Mouse (Mus musculus) induced T-regulatory cell, adult 2 months (primary cell): Measurements from ENCODE around the gene Gm44973.

Source experiments
- DNase-seq: peaks from one replicate; pipeline ENCODE4 v3.0.0-alpha.2; 2012; ENCODE audit warnings: low read depth

Gm44973 gene

DNA sequence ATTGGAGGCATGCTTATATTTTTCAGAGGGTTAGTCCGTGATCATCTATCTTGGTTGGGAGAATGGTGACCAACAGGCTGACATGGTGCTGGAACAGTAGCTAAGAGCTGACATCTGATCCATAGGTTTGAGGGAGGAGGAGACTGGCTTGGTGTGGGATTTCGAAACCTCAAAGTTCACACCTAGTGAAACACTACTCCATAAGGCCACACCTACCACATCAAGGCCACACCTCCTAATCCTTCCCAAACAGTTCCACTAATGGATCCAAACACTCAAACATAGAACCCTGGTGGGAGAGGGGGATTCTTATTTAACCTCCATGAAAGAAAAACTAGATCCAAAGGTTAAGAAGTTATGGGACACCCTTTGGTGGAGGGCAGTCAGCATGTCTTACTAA is 1.6 kb downstream of the Gm44973 start:
- peak; percentile 26 for DNase-seq

DNA sequence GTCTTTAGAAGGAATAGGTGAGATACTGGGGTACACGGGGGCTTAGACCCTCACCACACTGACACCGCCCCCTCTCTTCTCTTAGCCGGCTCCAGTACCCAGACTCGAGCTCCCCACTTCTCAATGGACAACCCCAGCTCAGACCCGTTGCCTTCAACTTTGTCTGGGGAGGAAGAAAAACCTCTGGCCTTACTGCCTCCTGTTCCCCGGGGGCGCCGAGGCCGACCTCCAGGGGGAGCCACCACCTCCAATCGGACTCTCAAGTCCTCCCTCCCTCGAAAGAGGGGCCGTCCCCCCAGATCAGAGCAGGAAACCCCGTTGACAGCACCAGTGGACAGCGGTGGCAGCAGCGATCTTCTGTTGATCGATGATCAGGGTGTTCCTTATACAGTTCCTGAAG is 2.1 kb downstream of the Gm44973 start:
- peak; percentile 25 for DNase-seq

DNA sequence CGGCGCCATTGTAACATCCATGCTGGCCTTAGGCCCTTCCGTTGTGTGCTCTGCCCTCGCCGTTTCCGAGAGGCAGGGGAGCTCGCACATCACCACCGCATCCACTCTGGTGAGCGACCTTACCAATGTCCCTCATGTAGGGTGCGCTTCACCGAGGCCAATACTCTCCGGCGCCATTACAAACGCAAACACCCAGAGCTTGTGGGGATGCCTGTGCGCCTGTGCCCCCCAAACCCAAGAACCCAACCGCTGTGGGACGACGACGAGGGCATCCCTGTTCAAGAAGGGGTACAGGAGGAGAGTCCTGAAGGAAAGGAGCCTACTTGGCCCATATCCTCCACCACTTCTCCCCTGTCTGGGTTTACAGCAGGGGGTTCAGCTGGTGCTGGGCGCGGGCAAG is 2.6 kb downstream of the Gm44973 start:
- DNase-seq, result no peak

DNA sequence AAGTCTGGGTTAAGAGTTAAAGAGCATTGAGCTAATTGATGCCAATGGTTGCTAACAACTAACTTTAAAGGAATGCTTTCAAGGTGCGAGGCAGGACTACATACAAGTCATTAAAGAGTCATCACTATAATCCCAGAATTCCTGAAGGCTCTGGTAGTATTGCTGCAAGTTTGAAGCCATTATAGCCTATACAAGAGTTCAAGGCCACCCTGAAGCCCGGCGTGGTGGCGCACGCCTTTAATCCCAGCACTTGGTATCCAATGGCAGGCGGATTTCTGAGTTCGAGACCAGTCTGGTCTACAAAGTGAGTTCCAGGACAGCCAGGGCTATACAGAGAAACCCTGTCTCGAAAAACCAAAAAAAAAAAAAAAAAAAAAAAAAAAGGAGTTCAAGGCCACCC is 4.3 kb downstream of the Gm44973 start:
- DNase-seq, result peak; percentile 34

DNA sequence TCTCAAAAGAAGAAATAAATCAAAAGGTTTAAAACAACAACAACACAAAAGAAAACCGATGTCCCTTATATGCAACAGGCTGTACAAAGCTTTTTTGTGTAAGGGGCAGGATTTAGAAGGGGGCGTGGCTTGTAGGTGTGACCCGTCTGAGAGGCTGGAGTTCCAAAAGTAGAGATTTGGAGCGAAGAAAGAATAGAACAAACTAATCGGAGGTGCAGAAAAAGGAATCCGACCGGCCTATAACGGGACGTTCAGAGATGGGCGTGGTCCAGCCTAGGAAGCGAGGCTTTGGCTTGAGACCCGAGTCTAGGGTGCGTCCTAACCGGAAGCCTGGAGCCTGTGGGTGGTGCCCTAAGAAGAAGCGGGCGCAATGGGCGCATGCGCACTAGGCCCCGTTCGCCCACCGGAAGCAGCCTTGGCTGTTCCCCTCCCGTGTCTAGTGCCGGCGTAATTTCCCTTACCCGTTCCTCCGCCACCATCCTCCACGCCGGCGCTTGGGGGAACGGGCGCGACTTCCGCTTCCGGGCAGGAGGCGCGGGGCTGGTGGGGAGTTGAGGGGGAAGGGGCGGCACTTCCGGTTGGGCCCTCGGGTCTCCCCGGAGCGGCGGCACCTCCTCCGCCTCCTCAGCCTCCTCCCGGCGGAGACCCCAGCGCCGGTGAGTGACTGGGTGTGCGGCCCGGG is 4.8 kb downstream of the Gm44973 start, which contains the start of the genes Zfp865 and Ccdc106:
TSS of gene Zfp865 (plus strand) at position 377 of the 682 bp plus-strand sequence.
TSS of gene Ccdc106 (plus strand) at position 554 of the 682 bp plus-strand sequence.
- DNase-seq, result peak; percentile 100

DNA sequence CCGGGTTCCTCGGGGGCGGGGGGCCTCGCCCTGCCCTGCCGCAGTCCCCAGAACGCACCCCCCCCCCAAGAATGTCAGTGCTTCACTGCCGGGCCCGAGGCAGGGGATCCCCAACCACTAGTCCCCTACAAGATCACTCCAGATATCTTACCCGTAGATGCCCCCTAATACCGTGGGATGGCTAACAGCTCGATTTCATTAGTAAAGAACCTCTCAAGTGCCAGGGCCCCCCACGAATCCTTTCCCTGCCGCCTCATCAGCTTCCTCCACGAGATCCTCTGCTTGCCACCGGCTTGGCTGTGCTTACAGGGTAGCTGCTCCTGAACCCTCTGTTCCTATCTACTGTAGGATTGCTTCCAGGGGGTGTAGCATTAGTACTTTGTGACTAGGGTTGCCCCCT is 5.4 kb downstream of the Gm44973 start:
- DNase-seq, result no peak

DNA sequence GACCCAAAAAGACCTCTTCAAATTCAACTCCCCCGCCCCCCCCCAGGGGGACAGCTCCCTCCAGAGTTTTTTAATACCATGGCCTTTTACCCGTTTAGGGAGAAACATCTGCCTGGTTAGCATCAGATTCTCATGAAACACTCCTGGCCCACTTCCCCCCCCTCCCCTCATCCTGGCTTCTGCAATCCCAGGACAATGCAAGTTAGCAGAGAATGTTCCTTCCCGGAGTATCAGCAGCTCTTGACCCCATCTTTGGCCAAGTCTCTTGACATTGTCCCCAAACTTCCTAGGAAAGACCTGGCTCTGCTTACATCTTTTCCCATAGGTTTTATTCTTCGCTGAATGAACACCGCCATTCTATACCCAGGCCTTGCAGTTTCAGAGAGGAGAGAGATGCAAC is 5.9 kb downstream of the Gm44973 start:
- DNase-seq, result peak; percentile 14

DNA sequence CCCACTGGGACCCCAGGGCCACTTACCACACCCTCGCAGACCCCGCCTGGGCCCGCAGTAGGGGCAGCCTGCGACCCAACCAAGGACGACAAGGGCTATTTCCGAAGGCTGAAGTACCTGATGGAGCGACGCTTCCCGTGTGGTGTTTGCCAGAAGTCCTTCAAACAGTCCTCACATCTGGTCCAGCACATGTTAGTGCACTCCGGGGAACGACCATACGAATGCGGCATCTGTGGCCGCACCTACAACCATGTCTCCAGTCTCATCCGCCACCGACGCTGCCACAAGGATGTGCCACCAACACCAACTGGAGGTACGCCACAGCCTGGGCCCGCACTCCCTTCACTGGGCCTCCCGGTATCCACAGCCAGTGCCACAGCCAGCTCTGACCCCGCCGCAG is 14.2 kb downstream of the Gm44973 start:
- no peak for DNase-seq

DNA sequence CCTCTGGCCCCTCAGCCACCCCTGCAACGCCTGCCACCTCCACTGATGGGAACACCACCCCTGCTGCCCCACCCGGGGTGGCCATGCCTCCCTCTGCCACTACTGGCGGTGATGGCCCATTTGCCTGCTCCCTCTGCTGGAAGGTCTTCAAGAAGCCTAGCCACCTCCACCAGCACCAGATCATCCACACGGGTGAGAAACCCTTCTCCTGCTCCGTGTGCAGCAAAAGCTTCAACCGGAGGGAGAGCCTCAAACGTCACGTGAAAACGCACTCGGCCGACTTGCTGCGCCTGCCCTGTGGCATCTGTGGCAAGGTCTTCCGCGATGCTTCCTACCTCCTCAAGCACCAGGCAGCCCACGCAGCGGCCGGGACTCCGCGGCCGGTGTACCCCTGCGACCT is 14.7 kb downstream of the Gm44973 start:
- no peak for DNase-seq

DNA sequence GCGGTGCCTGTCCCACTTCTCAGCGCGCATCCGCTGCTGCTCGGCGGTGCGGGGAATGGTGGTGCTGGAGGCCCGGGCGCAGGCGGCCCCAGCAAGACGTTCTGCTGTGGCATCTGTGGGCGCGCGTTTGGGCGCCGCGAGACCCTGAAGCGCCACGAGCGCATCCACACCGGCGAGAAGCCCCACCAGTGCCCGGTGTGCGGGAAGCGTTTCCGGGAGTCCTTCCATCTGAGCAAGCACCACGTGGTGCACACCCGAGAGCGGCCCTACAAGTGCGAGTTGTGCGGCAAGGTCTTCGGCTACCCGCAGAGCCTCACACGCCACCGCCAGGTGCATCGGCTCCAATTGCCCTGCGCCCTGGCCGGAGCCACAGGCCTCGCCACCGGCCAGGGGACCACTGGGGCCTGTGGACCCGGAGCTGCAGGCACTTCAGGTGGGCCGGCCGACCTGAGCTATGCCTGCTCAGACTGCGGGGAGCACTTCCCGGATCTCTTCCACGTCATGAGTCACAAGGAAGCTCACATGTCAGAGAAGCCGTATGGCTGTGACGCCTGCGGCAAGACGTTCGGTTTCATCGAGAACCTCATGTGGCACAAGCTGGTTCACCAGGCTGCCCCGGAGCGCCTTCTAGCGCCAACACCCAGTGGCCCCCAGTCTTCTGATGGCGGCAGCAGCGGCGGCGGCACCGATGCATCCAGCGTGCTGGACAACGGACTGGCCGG is 15.4 kb downstream of the Gm44973 start:
- DNase-seq, result no peak

DNA sequence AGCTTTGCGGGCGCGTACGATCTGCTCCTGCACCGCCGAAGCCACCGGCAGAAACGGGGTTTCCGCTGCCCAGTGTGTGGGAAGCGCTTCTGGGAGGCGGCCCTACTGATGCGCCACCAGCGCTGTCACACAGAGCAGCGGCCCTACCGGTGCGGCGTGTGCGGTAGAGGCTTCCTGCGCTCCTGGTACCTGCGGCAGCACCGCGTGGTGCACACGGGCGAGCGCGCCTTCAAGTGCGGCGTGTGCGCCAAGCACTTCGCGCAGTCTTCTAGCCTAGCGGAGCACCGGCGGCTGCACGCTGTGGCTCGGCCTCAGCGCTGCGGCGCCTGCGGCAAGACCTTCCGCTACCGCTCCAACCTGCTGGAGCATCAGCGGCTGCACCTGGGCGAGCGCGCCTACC is 16.2 kb downstream of the Gm44973 start:
- no peak for DNase-seq

DNA sequence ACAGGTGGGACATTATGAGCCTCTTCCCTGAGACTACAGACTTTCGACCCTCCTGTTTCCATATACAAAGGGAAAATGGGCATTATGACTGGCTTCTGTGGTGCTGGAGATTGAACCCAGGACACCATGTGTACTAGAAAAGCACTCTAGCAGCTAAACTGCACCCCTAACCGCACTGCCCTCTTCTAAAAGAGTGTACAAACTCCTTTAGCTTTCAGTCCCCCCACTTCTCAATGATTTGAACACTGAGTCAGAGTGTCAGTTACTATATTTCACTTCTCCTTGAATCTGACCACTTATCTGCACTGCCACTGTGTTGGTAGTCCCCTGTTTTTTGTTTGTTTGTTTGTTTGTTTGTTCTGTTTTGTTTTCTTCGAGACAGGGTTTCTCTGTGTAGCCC is 18.5 kb downstream of the Gm44973 start, which contains the start of gene 4632433K11Rik:
TSS of gene 4632433K11Rik (plus strand) at position 301 of the 400 bp plus-strand sequence.
- no peak for DNase-seq

DNA sequence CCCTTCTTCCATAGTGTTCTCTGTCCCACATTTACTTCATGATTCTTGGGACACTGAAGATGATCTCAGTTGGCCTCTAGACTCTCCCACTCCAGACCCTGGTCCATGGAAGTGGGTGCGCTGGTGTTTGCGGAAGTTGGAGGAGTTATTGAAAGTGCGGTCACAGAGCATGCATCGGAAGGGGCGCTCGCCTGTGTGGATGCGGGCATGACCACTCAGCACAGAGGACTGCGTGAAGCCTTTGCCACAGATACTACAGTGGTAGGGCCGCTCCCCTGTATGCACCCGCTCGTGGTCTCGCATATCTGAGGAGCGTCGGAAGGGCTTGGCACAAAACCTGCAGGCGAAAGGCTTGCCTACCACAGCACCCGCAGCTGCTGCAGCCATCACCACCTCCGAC is 20.3 kb downstream of the Gm44973 start:
- DNase-seq, result no peak

DNA sequence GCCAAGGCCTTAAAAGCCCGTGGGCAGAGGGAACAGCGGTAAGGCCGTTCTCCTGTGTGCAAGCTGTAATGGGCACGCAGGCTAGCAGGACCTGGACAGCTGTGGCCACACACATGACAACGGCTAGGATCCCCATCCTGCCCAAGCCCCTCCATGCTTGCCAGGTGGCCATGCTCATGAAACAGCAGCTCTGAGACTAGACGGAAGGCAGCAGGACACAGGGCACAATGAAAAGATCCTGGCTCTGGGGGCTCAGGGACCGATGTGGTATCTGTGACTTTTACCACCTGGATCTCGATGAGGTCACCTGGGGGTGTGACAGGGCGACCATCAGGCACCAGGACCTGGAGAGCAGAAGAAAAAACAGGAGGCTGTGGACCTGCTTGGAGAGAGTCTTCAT is 20.8 kb downstream of the Gm44973 start:
- no peak for DNase-seq

DNA sequence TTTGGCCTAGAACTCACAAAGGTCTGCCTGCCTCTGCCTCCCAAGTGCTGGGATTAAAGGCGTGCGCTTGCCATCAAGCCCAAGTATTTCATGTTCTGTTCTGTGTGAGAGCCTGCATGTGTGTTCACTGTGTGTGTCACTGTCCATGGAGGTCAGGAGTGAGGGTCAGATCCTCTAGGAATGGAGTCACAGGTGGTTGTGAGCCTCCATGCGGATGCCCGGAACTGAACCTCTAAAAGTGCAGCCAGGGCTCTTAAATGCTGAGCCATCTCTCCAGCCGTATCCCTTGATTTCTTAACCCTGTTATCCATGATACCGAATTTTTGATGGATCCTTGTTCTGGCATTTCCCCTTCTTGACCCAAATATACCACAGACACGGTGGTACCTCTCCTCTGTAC is 21.7 kb downstream of the Gm44973 start:
- no peak for DNase-seq

DNA sequence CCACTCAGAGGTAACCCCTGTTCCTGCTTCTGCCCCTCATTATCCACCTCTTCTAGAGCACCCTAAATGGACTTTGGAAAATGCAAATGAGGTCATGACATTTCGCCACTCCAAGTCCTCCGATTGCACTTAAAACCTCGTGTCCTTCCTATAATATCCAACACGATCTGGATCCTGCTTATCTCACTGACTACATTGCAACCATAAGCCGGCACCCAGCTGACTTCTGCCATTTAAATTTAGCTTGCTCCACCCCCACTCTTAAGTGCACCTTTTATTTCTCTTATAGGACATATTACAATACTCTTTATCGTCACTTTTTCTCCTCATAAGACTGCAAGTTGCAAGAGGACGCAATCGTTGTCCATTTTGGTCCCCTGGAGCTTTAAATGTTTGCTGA is 22.2 kb downstream of the Gm44973 start:
- DNase-seq, result no peak

DNA sequence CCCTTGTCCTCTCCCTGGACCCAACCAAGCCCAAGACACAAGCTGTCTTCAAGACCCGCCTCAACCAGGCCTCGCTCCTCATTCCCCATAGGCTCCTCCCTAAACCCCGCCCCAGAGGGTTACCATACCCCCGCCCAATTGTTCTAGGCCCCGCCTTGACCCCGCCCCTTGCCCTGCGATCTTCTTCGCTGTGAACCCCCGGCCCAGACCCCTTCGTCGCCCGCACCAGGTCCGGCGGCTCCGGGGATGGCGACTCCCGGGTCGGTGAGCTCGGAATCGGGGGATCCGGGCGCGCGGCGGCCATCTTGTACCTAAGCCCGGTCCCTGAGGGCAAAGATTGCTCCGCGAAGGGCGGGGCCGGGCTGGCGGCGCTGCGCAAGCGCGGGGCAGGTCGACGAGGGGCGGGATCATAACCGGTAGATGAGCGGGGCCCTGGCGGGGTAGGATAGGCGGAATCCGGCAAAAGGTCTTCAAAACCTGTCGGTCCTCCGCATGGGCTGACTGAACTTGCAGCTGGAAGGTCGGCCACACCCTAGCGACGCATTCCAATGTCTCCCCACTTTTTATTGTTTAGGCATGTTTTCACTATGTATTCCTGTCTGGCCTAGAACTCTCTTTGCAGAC is 22.9 kb downstream of the Gm44973 start, which contains the start of gene Zfp784:
TSS of gene Zfp784 (minus strand) at position 338 of the 624 bp plus-strand sequence.
- peak; percentile 96 for DNase-seq

DNA sequence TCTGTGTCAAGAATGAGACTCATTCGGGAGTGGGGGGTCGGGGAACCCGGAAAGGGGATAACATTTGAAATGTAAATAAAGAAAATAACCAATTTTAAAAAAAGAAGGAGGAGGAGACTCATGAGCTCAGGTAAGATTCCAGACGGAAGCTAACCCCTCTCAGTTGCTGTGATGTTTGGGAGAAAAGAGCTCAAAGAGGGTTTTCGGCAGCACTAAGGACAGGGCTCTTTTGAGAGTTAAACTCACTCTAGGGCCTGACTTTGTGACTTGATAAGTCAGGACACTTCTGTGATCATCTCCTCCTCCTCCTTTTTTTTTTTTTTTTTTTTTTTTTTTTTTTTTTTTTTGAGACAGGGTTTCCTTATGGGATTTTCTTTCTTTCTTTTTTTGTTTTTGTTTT is 23.6 kb downstream of the Gm44973 start:
- DNase-seq, result no peak

DNA sequence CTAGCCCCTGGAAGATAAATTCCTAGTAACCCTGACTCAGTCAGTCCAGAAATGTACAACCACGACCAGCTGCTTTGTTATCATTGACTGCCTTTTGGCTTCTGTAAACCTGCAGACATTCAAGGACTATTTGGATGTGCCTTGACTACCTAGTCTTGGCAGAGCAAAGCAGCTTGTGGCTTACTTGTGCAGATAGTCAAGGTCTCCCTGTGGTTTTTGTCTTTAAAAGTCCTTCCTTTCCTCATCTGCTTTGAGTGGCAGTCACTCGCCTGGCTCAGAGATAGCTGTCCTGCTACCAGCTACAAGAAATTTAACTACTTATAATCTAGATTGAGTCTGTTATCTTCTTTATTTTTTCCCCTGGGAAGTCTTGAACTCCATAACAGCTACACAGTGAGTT is 29.7 kb downstream of the Gm44973 start:
- no peak for DNase-seq

DNA sequence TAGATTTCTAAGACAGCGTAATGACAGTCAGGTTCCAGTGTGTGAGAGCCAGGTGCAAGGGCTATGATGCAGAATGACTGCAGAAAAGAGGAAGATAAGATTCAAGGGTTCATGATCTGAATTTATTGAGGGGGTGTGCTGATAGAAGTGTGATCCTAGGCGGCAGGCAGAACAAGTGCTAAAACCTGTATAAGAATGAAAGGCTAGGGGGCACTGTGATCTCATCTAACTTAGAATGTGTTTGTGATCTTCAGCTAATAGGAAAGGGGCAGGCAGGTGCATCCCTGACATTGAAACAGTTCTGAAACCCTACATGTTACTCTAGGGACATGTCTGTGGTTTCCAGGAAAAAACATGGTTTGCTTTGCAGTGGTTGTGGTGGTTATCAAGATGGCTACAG is 30.8 kb downstream of the Gm44973 start:
- DNase-seq, result no peak

DNA sequence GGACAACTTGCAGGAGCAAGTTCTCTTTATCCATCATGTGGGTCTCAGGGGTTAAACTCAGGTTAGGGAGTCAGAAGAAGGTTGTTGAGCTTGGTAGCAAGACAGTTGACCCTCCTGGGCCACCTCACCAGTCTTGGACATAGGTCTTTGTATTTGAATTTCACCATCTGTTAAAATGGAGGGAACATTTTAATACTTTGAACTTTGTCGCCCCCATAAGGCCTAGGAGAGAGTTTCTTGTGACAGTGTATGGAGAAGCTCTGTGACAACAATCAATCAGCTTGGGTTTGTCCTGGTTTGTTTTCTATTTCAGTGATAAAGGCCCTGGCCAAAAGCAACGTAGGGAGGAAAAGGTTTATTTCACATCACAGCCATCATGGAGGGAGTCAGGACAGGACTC is 32.0 kb downstream of the Gm44973 start:
- peak; percentile 78 for DNase-seq

DNA sequence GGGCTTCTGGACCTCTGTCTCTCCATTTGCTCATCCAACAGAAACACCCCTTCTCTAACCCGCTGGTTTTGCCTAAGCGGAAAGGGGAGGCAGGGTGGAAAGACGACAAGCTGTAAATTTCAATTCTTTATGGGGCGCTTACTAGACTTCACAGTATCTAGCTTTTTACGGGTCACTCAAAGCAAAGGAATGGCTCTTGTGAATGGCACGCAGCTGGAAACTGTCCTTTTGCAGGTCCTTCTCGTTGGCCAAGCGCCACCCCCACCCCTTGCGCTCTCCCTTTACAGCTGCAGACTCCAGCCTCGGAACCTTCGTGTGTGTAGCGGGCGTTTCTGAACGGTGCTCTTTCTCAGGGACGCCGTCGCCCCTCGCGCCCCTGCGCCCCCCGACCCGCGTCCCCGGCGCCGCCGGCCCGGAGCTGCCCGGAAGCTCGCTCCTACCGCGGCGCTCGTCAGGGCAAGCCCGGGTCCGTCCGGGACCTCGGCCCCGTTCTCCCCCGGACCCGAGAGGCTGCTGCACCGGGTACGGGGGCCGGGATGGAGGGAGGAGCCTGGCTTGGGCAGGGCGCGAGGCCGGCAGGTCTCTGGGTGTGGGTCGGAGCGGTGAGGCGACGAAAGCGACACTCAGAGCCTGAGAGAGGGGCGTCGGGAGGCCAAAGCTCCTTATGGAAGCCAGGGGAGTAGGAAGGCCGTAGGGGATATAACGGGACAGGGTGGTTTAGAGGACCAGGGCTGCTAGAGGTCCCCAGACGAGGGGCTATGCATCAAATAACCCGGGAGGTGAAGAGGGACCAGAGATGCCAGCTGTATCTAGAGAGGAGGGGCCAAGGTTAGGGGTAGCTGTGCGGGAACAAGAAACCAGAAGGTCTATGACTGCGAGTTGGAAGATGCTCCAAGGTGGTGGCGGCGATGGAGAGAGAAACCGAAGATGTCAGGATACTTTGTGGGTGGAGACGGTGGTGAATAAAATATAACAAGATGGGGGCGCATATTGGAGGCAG is 36.2 kb downstream of the Gm44973 start, which contains the start of gene Zfp580:
TSS of gene Zfp580 (plus strand) at position 346 of the 1,000 bp plus-strand sequence.
- peak; percentile 82 for DNase-seq
